Mouse (Mus musculus) common myeloid progenitor, adult 5-6 weeks (primary cell): ENCODE results near the gene Gsto2. TPM values are rescaled to one million over a fixed set of nuclear protein-coding genes. Genes with fewer than 3 reads are reported as not detected.
A peak's percentile ranks its signal among the peaks of the same experiment; 100 is the strongest.

Experiments
- ATAC-seq: replicated peaks from 2 replicates; pipeline ENCODE4 v1.8.0; 2016; ENCODE audit warnings: low read depth, mild to moderate bottlenecking, moderate TSS enrichment, inconsistent platforms; ENCODE audit not compliant: poor library complexity, severe bottlenecking
- total RNA-seq: library from RNA; stranded (forward); fragments of 200-1000, 187-1606 nt; gene quantifications from 2 replicates; pipeline ENCODE4 v1.2.3, GENCODE M21; 2017

The Gsto2 gene
- total RNA-seq, 1 experiment from 2014 or later, result not detected

GRCm38 (mm10) chr19:47914191-47914590, 48.9 kb downstream of the Gsto2 start:
- ATAC-seq, result no peak

- ATAC-seq, result no peak
Observed at GRCm38 (mm10) chr19:47915251-47915650, 49.9 kb downstream of the Gsto2 start.

- ATAC-seq, result no peak
Observed at GRCm38 (mm10) chr19:47917396-47917795, 52.1 kb downstream of the Gsto2 start.

- ATAC-seq, result no peak
Observed at GRCm38 (mm10) chr19:47918016-47918415, 52.7 kb downstream of the Gsto2 start.

- peak; percentile 63 for ATAC-seq
Observed at GRCm38 (mm10) chr19:47918455-47919101, 53.2 kb downstream of the Gsto2 start.

DNA sequence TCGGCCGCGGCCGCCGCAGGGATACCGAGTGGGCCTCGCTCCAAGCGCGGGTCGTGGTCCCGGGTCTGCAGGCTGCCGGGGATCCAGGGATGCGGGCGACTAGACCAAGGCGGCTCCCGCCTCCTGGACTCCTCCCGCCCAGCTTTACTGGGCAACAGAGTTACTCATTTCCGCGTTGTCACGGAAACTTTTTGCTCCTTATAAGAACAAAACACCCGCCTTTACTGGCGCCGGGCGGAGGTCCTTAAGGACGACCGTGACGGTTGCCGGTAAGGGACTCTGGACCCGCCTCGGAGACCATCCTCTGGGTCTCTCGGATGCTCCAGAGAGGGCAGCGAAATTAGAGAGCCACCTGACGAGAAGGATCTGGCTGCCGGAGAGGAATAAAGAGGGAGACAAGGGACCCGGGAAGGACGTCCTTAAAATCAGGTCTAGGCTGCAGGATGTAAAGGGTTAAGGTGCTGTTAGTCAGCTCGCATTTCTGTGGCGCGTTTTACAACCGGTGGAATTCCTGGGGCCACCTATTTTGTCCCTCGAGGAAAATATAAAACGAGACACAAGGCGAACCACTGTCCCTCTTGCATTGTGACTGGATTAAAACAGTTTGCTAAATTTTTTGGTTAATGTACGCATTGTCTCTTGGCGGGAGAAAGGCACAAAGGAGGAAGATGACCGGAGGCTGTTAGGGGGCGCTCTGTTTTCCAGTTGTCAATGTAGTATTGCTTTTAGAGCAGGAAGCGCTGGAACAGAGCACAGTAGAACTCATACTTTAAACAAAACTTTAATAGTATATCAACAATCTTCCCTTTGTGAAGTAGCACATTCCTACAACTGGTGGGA, 54.0 kb downstream of the Gsto2 start, which contains the start of the genes Cfap43 and Itprip:
Cfap43 (minus strand) TSS at position 162 of the 840 bp plus-strand sequence.
Itprip (minus strand) TSS at position 174 of the 840 bp plus-strand sequence.
- ATAC-seq, result peak; percentile 66

GRCm38 (mm10) chr19:47919966-47920375, 54.6 kb downstream of the Gsto2 start:
- ATAC-seq, result no peak

- no peak for ATAC-seq
Observed at GRCm38 (mm10) chr19:47925819-47926218, 60.5 kb downstream of the Gsto2 start.

GRCm38 (mm10) chr19:47927032-47927431, 61.7 kb downstream of the Gsto2 start:
- no peak for ATAC-seq

GRCm38 (mm10) chr19:47929043-47929442, 63.7 kb downstream of the Gsto2 start:
- ATAC-seq, result no peak

DNA sequence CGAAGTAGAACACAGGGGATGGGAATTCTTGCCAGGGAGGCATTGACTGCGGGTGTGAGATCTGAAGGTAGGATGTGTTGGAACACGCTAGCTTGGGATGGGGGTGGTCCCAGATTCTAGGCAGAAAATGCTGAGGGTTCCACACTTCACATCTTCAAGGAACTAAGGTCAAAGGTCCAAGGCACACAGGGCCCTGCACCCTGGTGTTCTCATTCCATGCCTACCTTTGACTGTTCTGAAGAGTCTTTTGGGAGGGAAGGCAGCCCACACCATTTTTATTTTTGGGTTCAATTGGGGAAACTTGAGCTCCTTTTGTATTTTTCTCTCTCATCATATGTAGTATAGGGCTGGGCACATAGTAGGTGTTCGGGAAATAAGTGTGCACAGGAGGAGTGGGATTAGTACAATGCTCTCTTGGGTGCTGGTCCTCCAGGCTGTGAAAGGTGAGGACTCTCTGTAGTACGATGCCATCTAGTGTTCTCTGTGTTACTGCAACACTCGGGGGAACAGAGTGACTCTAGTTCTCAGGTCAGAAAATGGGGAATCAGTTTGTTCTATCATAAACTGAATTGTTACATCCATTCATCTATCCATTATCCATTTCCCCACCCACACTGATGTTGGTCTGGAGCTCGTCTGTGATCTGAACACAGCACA, 66.8 kb downstream of the Gsto2 start:
- peak; percentile 90 for ATAC-seq

DNA sequence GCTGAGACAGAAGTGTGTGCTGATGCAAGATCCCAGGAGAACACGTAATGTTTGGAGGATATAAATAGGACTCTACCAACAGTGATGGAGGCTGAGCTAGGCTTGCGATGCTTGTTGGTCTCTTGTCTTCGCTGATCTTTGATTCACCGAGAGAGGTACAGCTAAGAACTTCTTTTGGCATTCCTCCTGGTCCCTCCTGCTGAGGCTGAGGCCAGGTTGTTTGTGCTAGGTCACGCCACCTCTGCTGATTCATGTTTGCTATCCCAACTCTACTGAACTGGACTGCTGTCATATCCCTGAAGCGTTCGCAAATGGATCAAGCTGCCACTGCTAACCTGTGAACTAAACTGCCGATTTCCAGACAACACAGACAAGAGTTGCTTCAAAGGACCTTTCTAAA, 68.8 kb downstream of the Gsto2 start:
- ATAC-seq, result no peak

DNA sequence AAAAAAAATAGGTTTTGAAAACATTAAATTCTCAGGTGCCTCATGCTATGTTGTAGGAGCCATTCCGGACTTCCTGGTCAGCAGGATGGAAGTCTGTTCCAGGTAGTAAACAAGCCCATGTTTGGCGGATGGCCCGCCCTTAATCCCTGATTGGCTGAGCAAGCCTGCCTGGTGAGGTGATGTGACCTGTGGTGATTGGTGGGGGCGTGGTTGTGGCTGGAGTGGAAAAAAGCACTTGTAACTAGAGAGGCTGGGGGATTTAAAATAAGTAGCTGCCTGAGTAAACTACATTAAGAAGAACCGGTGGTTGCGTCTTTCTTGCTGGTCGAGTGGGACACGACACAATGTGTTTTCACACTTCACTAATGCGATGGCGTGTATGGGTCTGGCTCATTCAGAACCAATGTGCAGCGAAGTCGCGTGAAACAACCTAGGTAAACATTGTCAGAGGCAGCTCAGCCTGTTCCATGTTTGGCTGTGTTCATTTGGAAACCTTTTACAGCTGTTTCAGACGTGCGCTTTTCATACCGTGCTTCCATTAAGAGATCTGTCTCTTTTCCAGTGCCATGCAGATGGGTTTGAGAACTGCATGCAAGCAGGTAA, 69.4 kb downstream of the Gsto2 start:
- no peak for ATAC-seq

DNA sequence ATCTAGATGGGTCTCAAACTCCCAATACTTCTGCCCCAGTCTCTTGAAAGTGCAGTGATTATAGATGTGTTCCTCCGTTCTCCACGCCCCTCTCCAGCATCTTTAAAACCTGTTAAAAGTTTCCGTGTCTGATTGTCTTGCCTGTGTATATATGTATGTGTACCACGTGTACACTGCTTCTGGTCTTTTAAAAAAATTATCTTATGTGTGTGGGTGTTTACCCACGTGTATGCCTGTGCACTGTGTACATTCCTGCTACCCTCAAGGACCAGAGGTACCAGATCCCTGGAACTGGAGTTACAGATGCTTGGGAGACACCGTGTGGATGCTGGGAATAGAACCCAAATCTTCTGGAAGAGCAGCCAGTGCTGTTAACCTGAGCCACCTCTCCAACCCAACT, 70.2 kb downstream of the Gsto2 start:
- ATAC-seq, result no peak

Other genes with a start within 250 kb of the Gsto2 start
- gene Col17a1, start 173.4 kb upstream of the Gsto2 start, total RNA-seq, result not detected in 2 replicates
- gene Sfr1, start 133.9 kb upstream of the Gsto2 start, total RNA-seq, result 182 and 208 TPM in 2 replicates
- 156 and 163 TPM in 2 replicates for gene Gsto1, start 10.6 kb upstream of the Gsto2 start, total RNA-seq
- 0.15 TPM in 1 of 2 replicates, not detected in the other for gene Cfap43, start 53.8 kb downstream of the Gsto2 start, total RNA-seq
- gene Itprip, start 53.8 kb downstream of the Gsto2 start, total RNA-seq, result 13.6 and 16.1 TPM in 2 replicates
- not detected in 2 replicates for gene Cfap58, start 72.1 kb downstream of the Gsto2 start, total RNA-seq